Mouse (Mus musculus): ENCODE results near the gene Vps33a.

DNA sequence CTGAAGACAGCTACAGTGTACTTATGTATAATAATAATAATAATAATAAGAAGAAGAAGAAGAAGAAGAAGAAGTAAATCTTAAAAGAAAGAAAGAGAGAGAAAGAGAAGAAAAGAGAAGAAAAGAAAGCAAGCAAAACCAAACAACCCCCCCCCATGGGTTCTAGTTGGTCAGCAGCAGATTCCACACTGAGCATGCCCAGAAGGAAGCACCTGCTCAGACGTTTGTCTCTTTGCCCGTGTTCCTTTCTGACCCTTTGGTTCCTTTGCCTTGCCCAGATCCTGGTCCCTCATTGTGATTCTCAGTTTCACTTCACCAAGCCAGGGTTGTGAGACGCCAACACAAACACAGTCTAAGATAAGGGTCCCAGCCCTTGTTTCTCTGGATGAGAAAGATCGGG is 70.9 kb downstream of the Vps33a start:
- TF ChIP-seq CTCF (IDR thresholded peaks at IDR 0.05; ENCODE audit: extremely low read depth, insufficient read length, insufficient replicate concordance, low read depth, low read length), result no peak
- TF ChIP-seq POLR2A (IDR thresholded peaks at IDR 0.05; ENCODE audit: low read depth, low read length), result no peak

All from small intestine, adult 2 months (tissue).